Mouse (Mus musculus): Measurements from ENCODE around the gene Dpp6. TPM values are rescaled to one million over a fixed set of nuclear protein-coding genes. Genes with fewer than 3 reads are reported as not detected.

Gene Dpp6
- polyA plus RNA-seq, 1 experiment from 2014 or later, result 0.31 TPM

DNA sequence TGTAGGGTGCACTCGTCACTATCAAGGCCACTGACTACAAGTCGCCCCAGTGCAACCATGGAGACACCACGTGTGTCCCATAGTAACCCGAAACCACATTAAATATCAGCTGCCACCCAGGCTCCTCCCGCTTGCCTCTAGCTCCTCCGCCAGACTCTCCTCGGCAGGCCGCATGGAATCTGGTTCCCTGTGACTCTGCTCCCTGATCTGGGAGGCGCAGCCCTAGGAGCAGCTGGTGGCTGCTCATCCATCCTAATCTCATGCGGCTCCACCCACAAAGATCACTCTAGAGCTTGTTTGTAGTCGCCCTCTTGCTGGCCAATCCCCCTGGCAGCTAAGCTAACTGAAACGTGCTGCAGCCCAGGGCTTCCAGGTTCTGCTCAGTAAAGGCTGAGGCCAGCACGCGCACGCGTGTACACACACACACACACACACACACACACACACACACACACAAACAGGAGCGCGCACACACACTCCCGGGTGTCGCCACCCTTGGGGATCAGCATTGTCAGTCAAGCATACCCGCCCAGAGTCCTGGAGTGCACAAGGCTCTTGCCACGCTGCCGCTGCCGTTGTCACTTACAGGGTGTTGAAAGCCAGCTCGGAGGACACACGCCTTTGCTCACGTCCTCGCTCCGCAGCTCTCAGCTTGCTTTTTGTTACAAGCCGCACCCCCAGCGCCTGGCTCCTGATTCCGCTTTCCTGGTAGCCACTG lies 87.5 kb downstream of the Dpp6 start:
- Histone ChIP-seq H3K36me3 (no peaks in the 10 kb centered on the region), H3K27ac (no peak overlapping the region), H3K4me3 (replicated peaks) (0 out of 2 replicates have a peak overlapping the region, but pooled peaks have one; percentile 2), H3K9me3 (replicated peaks) (no peaks in the 10 kb centered on the region), H3K9ac (no peak overlapping the region), H3K27me3 (peaks cover 12% of the 10 kb centered on the region; the same call in 1 of the 2 replicates), H3K4me1 (replicated peaks) (no peaks in the 10 kb centered on the region), H3K4me2 (peak overlapping the region; percentile 38)
- ATAC-seq (ENCODE audit: low read depth), result peak; percentile 18; the same call in 1 of the 2 replicates
- WGBS (ENCODE audit: insufficient replicate concordance), result 3% methylated on average over 29 of the region's 32 CpGs
- DNase-seq, result no peak

DNA sequence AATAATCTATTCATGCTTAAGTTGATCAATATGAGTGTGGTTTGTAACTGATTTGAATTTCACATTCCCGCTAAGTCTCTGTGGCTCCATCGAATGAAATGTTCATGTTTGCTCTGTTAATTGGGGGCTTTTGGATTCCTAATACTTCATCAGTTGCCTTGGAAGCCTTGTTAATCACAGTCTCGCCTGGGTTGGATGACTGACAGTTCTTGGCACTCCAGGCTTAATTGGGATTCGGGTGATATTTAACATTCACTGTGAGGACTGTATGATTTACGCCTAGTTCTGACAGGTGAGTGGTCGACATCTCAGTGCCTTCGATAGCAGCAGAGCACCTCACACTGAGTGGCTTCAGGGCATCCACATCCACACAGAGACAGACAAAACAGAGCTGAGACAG lies 90.1 kb downstream of the Dpp6 start:
- WGBS (ENCODE audit: insufficient replicate concordance), result 67% methylated on average over 7 of the region's 7 CpGs
- Histone ChIP-seq H3K4me2 (no peak overlapping the region), H3K27ac (no peak overlapping the region), H3K27me3 (peaks cover 12% of the 10 kb centered on the region; the same call in 1 of the 2 replicates), H3K9ac (no peak overlapping the region), H3K36me3 (no peaks in the 10 kb centered on the region), H3K4me3 (replicated peaks) (no peak overlapping the region), H3K9me3 (replicated peaks) (no peaks in the 10 kb centered on the region; the same call in 1 of the 2 replicates), H3K4me1 (replicated peaks) (no peaks in the 10 kb centered on the region)
- DNase-seq, result no peak
- ATAC-seq (ENCODE audit: low read depth), result no peak

GRCm38 (mm10) chr5:26908612-26909011 lies 91.6 kb downstream of the Dpp6 start:
- no peak for ATAC-seq (ENCODE audit: low read depth)
- Histone ChIP-seq H3K36me3 (no peaks in the 10 kb centered on the region), H3K4me1 (replicated peaks) (no peaks in the 10 kb centered on the region), H3K27me3 (peaks cover 12% of the 10 kb centered on the region; the same call in 1 of the 2 replicates), H3K4me3 (replicated peaks) (no peak overlapping the region), H3K9me3 (replicated peaks) (no peaks in the 10 kb centered on the region; the same call in 1 of the 2 replicates), H3K27ac (no peak overlapping the region), H3K4me2 (no peak overlapping the region), H3K9ac (no peak overlapping the region)
- 47% methylated on average over 4 of the region's 4 CpGs for WGBS (ENCODE audit: insufficient replicate concordance)
- no peak for DNase-seq

GRCm38 (mm10) chr5:26910353-26910752 lies 93.3 kb downstream of the Dpp6 start:
- H3K4me2 ChIP-seq, result no peak overlapping the region
- H3K4me1 ChIP-seq (replicated peaks), result no peaks in the 10 kb centered on the region
- DNase-seq (no peak), ATAC-seq (ENCODE audit: low read depth) (no peak)
- no peaks in the 10 kb centered on the region for H3K27me3 ChIP-seq
- no peak overlapping the region for H3K27ac ChIP-seq
- H3K9ac ChIP-seq, result no peak overlapping the region
- no peaks in the 10 kb centered on the region; the same call in 1 of the 2 replicates for H3K9me3 ChIP-seq (replicated peaks)
- H3K4me3 ChIP-seq (replicated peaks), result no peak overlapping the region
- no peaks in the 10 kb centered on the region for H3K36me3 ChIP-seq

- Histone ChIP-seq H3K4me1 (replicated peaks) (no peaks in the 10 kb centered on the region), H3K9ac (no peak overlapping the region), H3K4me2 (no peak overlapping the region), H3K27ac (no peak overlapping the region), H3K9me3 (replicated peaks) (no peaks in the 10 kb centered on the region; the same call in 1 of the 2 replicates), H3K4me3 (replicated peaks) (no peak overlapping the region), H3K36me3 (no peaks in the 10 kb centered on the region), H3K27me3 (no peaks in the 10 kb centered on the region)
- ATAC-seq (ENCODE audit: low read depth) (no peak), DNase-seq (no peak)
- 59% methylated on average over 3 of the region's 3 CpGs for WGBS (ENCODE audit: insufficient replicate concordance)
Observed at GRCm38 (mm10) chr5:26911965-26912364, 95.0 kb downstream of the Dpp6 start.

GRCm38 (mm10) chr5:26918763-26919162 lies 101.8 kb downstream of the Dpp6 start:
- H3K27me3 ChIP-seq, result no peaks in the 10 kb centered on the region
- no peak overlapping the region for H3K27ac ChIP-seq
- DNase-seq, result no peak
- no peaks in the 10 kb centered on the region for H3K4me1 ChIP-seq (replicated peaks)
- ATAC-seq (ENCODE audit: low read depth), result no peak
- H3K9ac ChIP-seq, result no peak overlapping the region
- no peaks in the 10 kb centered on the region for H3K36me3 ChIP-seq
- H3K4me2 ChIP-seq, result no peak overlapping the region
- H3K4me3 ChIP-seq (replicated peaks), result no peak overlapping the region
- 64% methylated on average over 3 of the region's 3 CpGs for WGBS (ENCODE audit: insufficient replicate concordance)
- no peaks in the 10 kb centered on the region for H3K9me3 ChIP-seq (replicated peaks)

- Histone ChIP-seq H3K27me3 (no peaks in the 10 kb centered on the region), H3K4me1 (replicated peaks) (no peaks in the 10 kb centered on the region), H3K27ac (no peak overlapping the region), H3K9ac (no peak overlapping the region), H3K4me3 (replicated peaks) (no peak overlapping the region), H3K9me3 (replicated peaks) (no peaks in the 10 kb centered on the region), H3K4me2 (no peak overlapping the region), H3K36me3 (no peaks in the 10 kb centered on the region)
- 54% methylated on average over 5 of the region's 5 CpGs for WGBS (ENCODE audit: insufficient replicate concordance)
- DNase-seq (no peak), ATAC-seq (ENCODE audit: low read depth) (no peak)
Observed at GRCm38 (mm10) chr5:26924552-26924951, 107.5 kb downstream of the Dpp6 start.

GRCm38 (mm10) chr5:26932413-26933122 lies 115.6 kb downstream of the Dpp6 start:
- no peaks in the 10 kb centered on the region for H3K27me3 ChIP-seq
- H3K4me3 ChIP-seq (replicated peaks), result no peak overlapping the region
- H3K4me2 ChIP-seq, result no peak overlapping the region
- no peaks in the 10 kb centered on the region for H3K9me3 ChIP-seq (replicated peaks)
- no peaks in the 10 kb centered on the region for H3K36me3 ChIP-seq
- H3K9ac ChIP-seq, result no peak overlapping the region
- no peak for DNase-seq
- H3K4me1 ChIP-seq (replicated peaks), result no peaks in the 10 kb centered on the region
- 36% methylated on average over 3 of the region's 3 CpGs for WGBS (ENCODE audit: insufficient replicate concordance)
- no peak for ATAC-seq (ENCODE audit: low read depth)
- H3K27ac ChIP-seq, result no peak overlapping the region

DNA sequence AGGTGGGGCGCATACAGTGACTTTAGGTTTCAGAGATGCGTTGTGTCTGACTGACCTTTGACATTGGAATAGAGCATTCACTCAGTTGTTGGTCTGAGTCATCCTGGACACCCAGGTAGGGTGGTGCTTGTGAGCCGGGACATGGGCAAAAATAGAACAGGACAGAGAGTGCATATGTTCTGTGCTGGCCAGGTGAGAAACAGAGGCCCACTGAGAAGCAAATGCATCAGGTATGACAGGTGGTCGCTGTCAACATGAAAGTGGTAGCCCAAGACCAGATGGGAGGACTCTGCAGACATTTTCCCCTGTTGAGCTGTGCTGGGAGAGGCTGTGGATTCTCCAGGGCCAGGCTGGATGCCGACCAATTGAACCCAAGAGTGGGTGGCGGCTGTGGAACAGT lies 117.9 kb downstream of the Dpp6 start:
- H3K4me2 ChIP-seq, result no peak overlapping the region
- H3K27me3 ChIP-seq, result no peaks in the 10 kb centered on the region
- WGBS (ENCODE audit: insufficient replicate concordance), result 49% methylated on average over 6 of the region's 6 CpGs
- DNase-seq (no peak), ATAC-seq (ENCODE audit: low read depth) (no peak)
- no peaks in the 10 kb centered on the region for H3K4me1 ChIP-seq (replicated peaks)
- H3K9ac ChIP-seq, result no peak overlapping the region
- H3K4me3 ChIP-seq (replicated peaks), result no peak overlapping the region
- H3K27ac ChIP-seq, result no peak overlapping the region
- H3K36me3 ChIP-seq, result no peaks in the 10 kb centered on the region
- no peaks in the 10 kb centered on the region for H3K9me3 ChIP-seq (replicated peaks)

DNA sequence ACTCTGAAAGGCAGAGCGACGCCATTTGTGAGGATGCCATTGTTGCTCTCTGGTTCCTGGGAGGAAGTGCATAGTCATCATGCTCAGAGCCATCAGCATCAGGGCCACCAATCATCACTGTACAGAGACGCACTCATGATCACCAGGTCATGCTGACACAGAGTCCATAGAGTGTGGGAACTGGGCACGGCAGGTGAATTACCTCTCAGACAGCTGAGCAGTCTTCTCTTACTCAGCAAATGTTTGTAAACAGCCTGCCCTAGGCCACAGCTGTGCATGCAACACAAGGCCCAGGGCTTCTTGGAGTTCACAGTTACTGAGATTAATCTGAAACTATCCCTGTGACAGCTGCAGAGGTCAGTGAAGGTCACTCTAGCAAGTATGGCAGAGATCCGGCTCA lies 124.5 kb downstream of the Dpp6 start:
- Histone ChIP-seq H3K27ac (no peak overlapping the region), H3K9ac (no peak overlapping the region), H3K9me3 (replicated peaks) (no peaks in the 10 kb centered on the region), H3K4me3 (replicated peaks) (no peak overlapping the region), H3K4me2 (no peak overlapping the region), H3K4me1 (replicated peaks) (no peaks in the 10 kb centered on the region), H3K36me3 (no peaks in the 10 kb centered on the region), H3K27me3 (no peaks in the 10 kb centered on the region)
- WGBS (ENCODE audit: insufficient replicate concordance), result 66% methylated on average over 5 of the region's 5 CpGs
- DNase-seq (no peak), ATAC-seq (ENCODE audit: low read depth) (no peak)

GRCm38 (mm10) chr5:26945169-26945920 lies 128.3 kb downstream of the Dpp6 start:
- Histone ChIP-seq H3K4me1 (replicated peaks) (no peaks in the 10 kb centered on the region), H3K9ac (no peak overlapping the region), H3K36me3 (no peaks in the 10 kb centered on the region), H3K4me2 (no peak overlapping the region), H3K27ac (no peak overlapping the region), H3K9me3 (replicated peaks) (no peaks in the 10 kb centered on the region), H3K4me3 (replicated peaks) (no peak overlapping the region), H3K27me3 (no peaks in the 10 kb centered on the region)
- DNase-seq, result no peak
- WGBS (ENCODE audit: insufficient replicate concordance), result 54% methylated on average over 4 of the region's 4 CpGs
- ATAC-seq (ENCODE audit: low read depth), result no peak
